ENCODE assay signal across 9 mouse cellular contexts in the genomic region with DNA sequence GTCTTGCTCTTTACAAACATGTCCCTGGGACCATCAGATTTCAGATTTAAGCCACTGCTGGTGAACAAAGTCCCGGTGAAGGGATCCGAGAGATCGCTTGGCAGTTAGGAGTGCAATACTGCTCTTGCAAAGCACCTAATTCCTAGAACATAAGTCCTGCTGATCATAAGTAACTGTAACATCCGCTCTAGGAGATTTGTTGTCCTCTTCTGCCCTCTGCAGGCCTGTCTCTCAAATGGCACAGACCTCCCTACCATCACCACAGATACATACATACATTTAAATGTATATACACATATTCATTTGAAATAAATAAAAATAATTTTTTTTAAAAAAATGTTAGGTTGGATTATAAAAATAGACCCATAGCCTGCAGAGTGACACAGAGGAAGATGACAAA. TPM values are rescaled to one million over a fixed set of nuclear protein-coding genes. Genes with fewer than 3 reads are reported as not detected.
DNase-seq lines count a peak whose midpoint lies in the region; ATAC-seq and TF ChIP-seq lines count a peak whose summit lies in the region.
"Had no signal": no experiment of that assay in that cellular context is flagged by ENCODE, and none has a peak within 500 bp of the region (broad histone marks: within the 10 kb centered on the region; RNA-seq: fewer than 3 reads in every experiment).

No protein-coding gene starts in this region.

- H3K27ac ChIP-seq in bone marrow, adult 2 months (ENCODE audit: control insufficient read depth, insufficient read depth, low read depth, low read length, poor library complexity) = no peak overlapping the region
- no peak overlapping the region for H3K27ac ChIP-seq in forebrain, embryonic 12.5 days
- H3K27ac ChIP-seq in intestine, embryonic 15.5 days = no peak overlapping the region
- H3K27ac ChIP-seq in midbrain, postnatal 0 days (ENCODE audit: low read depth, low read length) = no peak overlapping the region

- no peak overlapping the region for H3K9ac ChIP-seq in forebrain, embryonic 12.5 days
- no peak overlapping the region for H3K9ac ChIP-seq in intestine, embryonic 15.5 days
- no peak overlapping the region for H3K9ac ChIP-seq in midbrain, postnatal 0 days (replicated peaks; ENCODE audit: low read length, poor library complexity, severe bottlenecking)

- ATAC-seq in forebrain, embryonic 12.5 days (ENCODE audit: low FRiP score) = peak; percentile 85; the same call in 1 of the 2 replicates
- peak; percentile 88 for ATAC-seq in intestine, embryonic 15.5 days
- peak; percentile 89 for ATAC-seq in midbrain, postnatal 0 days (ENCODE audit: low FRiP score)

- peak; percentile 41; the same call in 1 of the 2 replicates for TF ChIP-seq CTCF in bone marrow, adult 2 months (IDR thresholded peaks at IDR 0.05; ENCODE audit: control insufficient read depth, insufficient read depth, low read length)
- TF ChIP-seq CTCF in midbrain, postnatal 0 days (IDR thresholded peaks at IDR 0.05) = peak; percentile 82

- no peak overlapping the region for H3K4me3 ChIP-seq in bone marrow, adult 2 months (replicated peaks; ENCODE audit: control insufficient read depth, low read depth, low read length)
- H3K4me3 ChIP-seq in forebrain, embryonic 12.5 days (replicated peaks) = no peak overlapping the region
- no peak overlapping the region for H3K4me3 ChIP-seq in intestine, embryonic 15.5 days (replicated peaks)
- no peak overlapping the region for H3K4me3 ChIP-seq in midbrain, postnatal 0 days (ENCODE audit: low read depth, low read length)

- 52% methylated on average over 4 of the region's 4 CpGs for WGBS in bone marrow, adult 2 months
- 56% methylated on average over 4 of the region's 4 CpGs for WGBS in forebrain, embryonic 12.5 days
- 43% methylated on average over 4 of the region's 4 CpGs for WGBS in intestine, embryonic 15.5 days
- WGBS in midbrain, postnatal 0 days = 43% methylated on average over 4 of the region's 4 CpGs

- intact Hi-C loops in left cerebral cortex, postnatal 14 days (cut with DNase I) = loop anchor here (5.0 kb wide), 1 partner anchor 320 kb away; no protein-coding TSS in a partner anchor

- H3K4me2 ChIP-seq in forebrain, embryonic 12.5 days = no peak overlapping the region
- no peak overlapping the region for H3K4me2 ChIP-seq in intestine, embryonic 15.5 days (replicated peaks)
- H3K4me2 ChIP-seq in midbrain, postnatal 0 days (ENCODE audit: low read depth, low read length, poor library complexity, severe bottlenecking) = no peak overlapping the region

- no peak for TF ChIP-seq POLR2A in bone marrow, adult 2 months (IDR thresholded peaks at IDR 0.05; ENCODE audit: borderline replicate concordance, control insufficient read depth, low read depth, low read length)

- H3K27me3 ChIP-seq in forebrain, embryonic 12.5 days = no peaks in the 10 kb centered on the region
- no peaks in the 10 kb centered on the region for H3K27me3 ChIP-seq in intestine, embryonic 15.5 days (replicated peaks)
- no peaks in the 10 kb centered on the region for H3K27me3 ChIP-seq in midbrain, postnatal 0 days (ENCODE audit: insufficient read depth, low read length)

- H3K36me3 ChIP-seq in forebrain, embryonic 12.5 days (replicated peaks) = no peaks in the 10 kb centered on the region
- H3K36me3 ChIP-seq in intestine, embryonic 15.5 days = no peaks in the 10 kb centered on the region
- H3K36me3 ChIP-seq in midbrain, postnatal 0 days (ENCODE audit: insufficient read depth, low read length) = no peaks in the 10 kb centered on the region

- peak; percentile 55 for DNase-seq in testis, postnatal 10 days (ENCODE audit: low spot score)
- DNase-seq in testis, postnatal 14 days (ENCODE audit: low spot score) = no peak
- peak; percentile 69 to 71 for DNase-seq in left cerebral cortex, postnatal 14 days (ENCODE audit: low spot score in 2 of 2)
- DNase-seq in midbrain, postnatal 0 days (ENCODE audit: low spot score) = peak; percentile 73
- peak; percentile 50 for DNase-seq in thymus, postnatal 25 days

- no peaks in the 10 kb centered on the region for H3K9me3 ChIP-seq in forebrain, embryonic 12.5 days
- no peaks in the 10 kb centered on the region for H3K9me3 ChIP-seq in intestine, embryonic 15.5 days
- no peaks in the 10 kb centered on the region for H3K9me3 ChIP-seq in midbrain, postnatal 0 days (ENCODE audit: low read length)

- H3K4me1 ChIP-seq in bone marrow, adult 2 months (ENCODE audit: control insufficient read depth, insufficient read depth, low read length) = no peaks in the 10 kb centered on the region
- H3K4me1 ChIP-seq in forebrain, embryonic 12.5 days = no peaks in the 10 kb centered on the region
- H3K4me1 ChIP-seq in intestine, embryonic 15.5 days (replicated peaks) = no peaks in the 10 kb centered on the region
- H3K4me1 ChIP-seq in midbrain, postnatal 0 days (ENCODE audit: insufficient read depth, low read length) = no peaks in the 10 kb centered on the region

RNA-seq across cellular contexts. Expression of gene Tmem45a2, which starts 21.3 kb away (rescaled TPM):
- polyA plus RNA-seq in bone marrow, adult 2 months (2011; ENCODE audit: insufficient read depth, insufficient read length, low replicate concordance, missing spikeins) = 1.0 TPM in 1 of 2 replicates, not detected in the other
- polyA plus RNA-seq in forebrain, embryonic 12.5 days (2016; fragmentation: Nextera tagmentation; extraction: Ambion mirVana) = not detected in 2 replicates
- 0.11 TPM in 1 of 2 replicates, not detected in the other for polyA plus RNA-seq in intestine, embryonic 15.5 days (2015; fragmentation: Nextera tagmentation; extraction: Ambion mirVana)
- not detected for total RNA-seq in left cerebral cortex, postnatal 14 days (2021)
- total RNA-seq in midbrain, postnatal 0 days (2014; rRNA removed) = 0.66 TPM in 1 of 2 replicates, not detected in the other
- 0.20 and 0.35 TPM in 2 replicates for polyA plus RNA-seq in midbrain, postnatal 0 days (2015; fragmentation: Nextera tagmentation; extraction: Ambion mirVana)
- polyA plus RNA-seq: stomach, embryonic 14.5 days had no signal

RNA-seq across cellular contexts. Expression of gene Tomm70a, which starts 29.0 kb away (rescaled TPM):
- polyA plus RNA-seq in bone marrow, adult 2 months (2011; ENCODE audit: insufficient read depth, insufficient read length, low replicate concordance, missing spikeins) = 6.7 and 13.2 TPM in 2 replicates
- polyA plus RNA-seq in forebrain, embryonic 12.5 days (2016; fragmentation: Nextera tagmentation; extraction: Ambion mirVana) = 62.6 and 62.7 TPM in 2 replicates
- polyA plus RNA-seq in intestine, embryonic 15.5 days (2015; fragmentation: Nextera tagmentation; extraction: Ambion mirVana) = 50.1 and 55.8 TPM in 2 replicates
- total RNA-seq in left cerebral cortex, postnatal 14 days (2021) = 100 to 1,000 TPM; 107 to 110 TPM
- 107 and 121 TPM in 2 replicates for total RNA-seq in midbrain, postnatal 0 days (2014; rRNA removed)
- polyA plus RNA-seq in midbrain, postnatal 0 days (2015; fragmentation: Nextera tagmentation; extraction: Ambion mirVana) = 60.0 and 66.5 TPM in 2 replicates
